Mouse (Mus musculus): ENCODE results near the gene Crcp. TPM values are rescaled to one million over a fixed set of nuclear protein-coding genes. Genes with fewer than 3 reads are reported as not detected.
A peak's percentile ranks its signal among the peaks of the same experiment; 100 is the strongest.

Gene Crcp
- polyA plus RNA-seq, 1 experiment = 7.1 TPM

DNA sequence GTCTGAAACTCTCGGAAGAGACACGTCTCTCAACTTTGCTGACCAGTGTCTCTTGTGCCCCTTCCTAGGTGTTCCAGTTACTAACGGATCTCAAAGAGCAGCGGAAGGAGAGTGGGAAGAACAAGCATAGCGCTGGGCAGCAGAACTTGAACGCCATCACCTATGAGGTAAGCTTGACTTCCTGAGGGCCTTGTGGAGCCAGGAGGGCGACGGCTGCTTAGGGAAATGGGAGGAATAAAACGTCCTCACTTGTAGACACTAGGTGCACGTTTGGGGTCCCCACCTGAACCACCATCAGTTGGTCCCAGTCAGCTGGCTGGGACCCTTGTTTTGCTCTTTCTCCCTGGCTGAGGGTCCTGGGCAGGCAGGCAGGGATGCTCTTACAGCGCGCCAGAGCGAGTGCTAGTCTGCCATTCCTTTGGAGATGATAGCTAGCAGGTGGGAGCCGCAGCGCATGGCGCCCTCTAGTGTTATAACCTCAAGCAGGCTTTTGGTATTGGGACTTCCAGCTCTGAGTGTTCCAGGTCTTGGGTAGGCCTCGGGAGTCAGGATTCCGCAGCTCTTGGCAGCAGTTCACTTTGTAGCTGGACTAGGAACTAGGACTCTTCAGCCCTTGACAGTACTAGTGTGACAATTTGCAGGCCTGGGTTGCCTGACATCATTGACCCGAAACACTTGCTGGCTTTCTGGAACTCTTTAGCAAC, 8.8 kb downstream of the Crcp start:
- 82% methylated on average over 19 of the region's 19 CpGs for WGBS
- TF ChIP-seq CTCF (IDR thresholded peaks at IDR 0.05; ENCODE audit: extremely low read depth, insufficient read depth, insufficient read length, insufficient replicate concordance) = peak; percentile 55; the same call in 1 of the 2 replicates
- TF ChIP-seq POLR2A (IDR thresholded peaks at IDR 0.05; ENCODE audit: low read depth, low read length) = no peak
- peak in 1 of 2 experiments; percentile 30 for DNase-seq (ENCODE audit: low read depth in 1 of 2, low spot score in 2 of 2)
- Histone ChIP-seq H3K27ac (ENCODE audit: insufficient read depth, low read length) (no peak overlapping the region), H3K4me3 (ENCODE audit: extremely low read depth, insufficient read depth, insufficient read length) (no peak overlapping the region), H3K27me3 (ENCODE audit: control insufficient read depth, insufficient read depth, low read length) (no peaks in the 10 kb centered on the region), H3K4me1 (ENCODE audit: control insufficient read depth, insufficient read depth, insufficient read length) (no peaks in the 10 kb centered on the region), H3K36me3 (ENCODE audit: control insufficient read depth, insufficient read depth, low read length) (peaks cover 28% of the 10 kb centered on the region)

DNA sequence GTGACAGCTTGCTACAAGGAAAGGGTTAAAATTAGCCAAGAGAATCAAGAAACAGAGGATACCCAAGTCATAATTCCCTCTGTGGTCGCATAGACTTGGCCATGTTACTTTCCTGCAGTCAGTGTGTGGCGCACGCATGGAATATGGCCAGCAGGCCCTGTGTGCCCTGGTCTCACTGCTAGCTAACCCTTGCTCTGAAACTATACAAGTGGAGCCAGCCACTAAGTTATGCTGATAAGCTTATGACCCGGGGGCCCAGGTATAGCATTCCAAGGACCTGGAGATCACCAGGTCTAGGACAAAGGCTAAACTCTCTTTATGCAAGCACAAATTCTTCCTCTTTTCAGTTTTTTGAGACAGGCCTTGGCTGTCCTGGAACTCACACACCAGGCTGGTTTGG, 11.7 kb downstream of the Crcp start:
- no peak overlapping the region for H3K27ac ChIP-seq (ENCODE audit: insufficient read depth, low read length)
- H3K36me3 ChIP-seq (ENCODE audit: control insufficient read depth, insufficient read depth, low read length) = peaks cover 31% of the 10 kb centered on the region
- WGBS = 95% methylated on average over 4 of the region's 4 CpGs

DNA sequence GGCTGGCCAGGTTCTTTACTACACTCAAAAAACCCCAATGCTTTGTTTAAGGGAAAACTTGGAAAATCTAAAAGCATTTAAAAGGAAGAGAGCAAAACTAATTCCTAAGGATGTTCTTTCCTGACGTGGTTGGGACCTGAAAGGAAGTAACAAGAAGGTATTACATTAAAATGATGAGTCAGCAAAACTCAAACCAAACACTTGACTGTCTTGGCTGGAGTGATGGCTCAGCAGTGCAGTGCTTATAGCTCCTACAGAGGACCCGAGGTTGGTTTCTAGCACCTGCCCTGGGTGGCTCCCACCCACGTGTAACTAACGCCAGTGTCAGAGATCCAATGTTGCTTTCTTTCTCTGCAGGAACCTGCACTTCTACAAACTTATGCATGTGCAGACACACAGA, 12.2 kb downstream of the Crcp start:
- H3K36me3 ChIP-seq (ENCODE audit: control insufficient read depth, insufficient read depth, low read length) = peaks cover 33% of the 10 kb centered on the region
- DNase-seq (ENCODE audit: low read depth in 1 of 2, low spot score in 2 of 2) = no peak
- TF ChIP-seq POLR2A (IDR thresholded peaks at IDR 0.05; ENCODE audit: low read depth, low read length) (no peak), CTCF (IDR thresholded peaks at IDR 0.05; ENCODE audit: extremely low read depth, insufficient read depth, insufficient read length, insufficient replicate concordance) (no peak)
- H3K4me3 ChIP-seq (ENCODE audit: extremely low read depth, insufficient read depth, insufficient read length) = no peak overlapping the region
- H3K4me1 ChIP-seq (ENCODE audit: control insufficient read depth, insufficient read depth, insufficient read length) = no peaks in the 10 kb centered on the region
- 80% methylated on average over 4 of the region's 4 CpGs for WGBS
- H3K27ac ChIP-seq (ENCODE audit: insufficient read depth, low read length) = no peak overlapping the region
- no peaks in the 10 kb centered on the region for H3K27me3 ChIP-seq (ENCODE audit: control insufficient read depth, insufficient read depth, low read length)

More for the DNA sequence above, 11.7 kb downstream of the Crcp start:
- no peak overlapping the region for H3K4me3 ChIP-seq (ENCODE audit: extremely low read depth, insufficient read depth, insufficient read length)
- no peak for TF ChIP-seq CTCF (IDR thresholded peaks at IDR 0.05; ENCODE audit: extremely low read depth, insufficient read depth, insufficient read length, insufficient replicate concordance)
- no peak for TF ChIP-seq POLR2A (IDR thresholded peaks at IDR 0.05; ENCODE audit: low read depth, low read length)
- no peaks in the 10 kb centered on the region for H3K27me3 ChIP-seq (ENCODE audit: control insufficient read depth, insufficient read depth, low read length)
- no peak for DNase-seq (ENCODE audit: low read depth in 1 of 2, low spot score in 2 of 2)
- H3K4me1 ChIP-seq (ENCODE audit: control insufficient read depth, insufficient read depth, insufficient read length) = no peaks in the 10 kb centered on the region

DNA sequence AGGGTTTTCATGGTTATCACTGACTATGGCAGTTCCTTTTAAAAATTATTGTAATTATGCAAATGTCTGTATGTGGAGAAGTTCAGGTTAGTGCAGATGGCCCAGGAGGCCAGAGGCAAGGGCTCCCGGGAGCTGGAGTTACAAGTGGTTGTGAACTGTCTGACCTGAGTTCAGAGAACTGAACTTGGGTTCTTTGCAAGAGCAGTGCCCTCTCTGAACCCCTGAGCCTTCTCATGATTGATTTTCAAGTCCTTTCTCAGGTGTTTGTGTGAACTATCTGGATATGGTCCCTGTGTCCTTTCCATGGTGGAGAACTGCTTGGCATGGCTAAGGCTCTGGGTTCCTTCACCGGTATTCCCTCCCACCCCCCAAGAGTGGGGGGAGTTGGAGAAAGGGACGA, 14.7 kb downstream of the Crcp start:
- 89% methylated on average over 3 of the region's 3 CpGs for WGBS
- no peak for TF ChIP-seq CTCF (IDR thresholded peaks at IDR 0.05; ENCODE audit: extremely low read depth, insufficient read depth, insufficient read length, insufficient replicate concordance)
- TF ChIP-seq POLR2A (IDR thresholded peaks at IDR 0.05; ENCODE audit: low read depth, low read length) = no peak
- DNase-seq (ENCODE audit: low read depth in 1 of 2, low spot score in 2 of 2) = no peak
- Histone ChIP-seq H3K4me1 (ENCODE audit: control insufficient read depth, insufficient read depth, insufficient read length) (no peaks in the 10 kb centered on the region; the same call in 1 of the 2 replicates), H3K36me3 (ENCODE audit: control insufficient read depth, insufficient read depth, low read length) (peaks cover 36% of the 10 kb centered on the region), H3K4me3 (ENCODE audit: extremely low read depth, insufficient read depth, insufficient read length) (no peak overlapping the region), H3K27ac (ENCODE audit: insufficient read depth, low read length) (no peak overlapping the region), H3K27me3 (ENCODE audit: control insufficient read depth, insufficient read depth, low read length) (no peaks in the 10 kb centered on the region)

DNA sequence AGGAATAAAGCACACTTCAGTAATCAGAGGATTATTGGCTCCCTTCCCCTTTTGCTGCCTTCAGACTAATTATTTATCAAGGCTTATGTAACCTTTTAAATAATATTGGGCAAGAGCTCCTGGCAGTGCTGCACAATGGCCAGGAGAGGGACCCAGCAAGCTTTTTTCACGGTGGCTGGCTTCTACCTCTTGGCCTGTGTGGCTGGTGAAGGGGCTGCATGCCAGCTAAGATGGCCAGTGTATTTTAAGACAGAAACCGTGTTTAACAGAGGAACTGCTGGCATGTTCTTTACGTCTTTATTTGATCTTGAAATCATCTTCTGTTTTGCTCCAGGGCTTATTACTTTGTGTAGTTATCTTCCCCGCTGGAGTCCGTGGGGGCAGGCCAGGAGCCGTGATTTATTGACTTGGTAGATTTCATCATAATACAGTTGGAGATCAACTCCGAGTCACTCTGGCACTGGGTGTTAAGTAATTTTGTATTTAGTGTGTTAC, 15.2 kb downstream of the Crcp start:
- Histone ChIP-seq H3K4me1 (ENCODE audit: control insufficient read depth, insufficient read depth, insufficient read length) (no peaks in the 10 kb centered on the region; the same call in 1 of the 2 replicates), H3K27me3 (ENCODE audit: control insufficient read depth, insufficient read depth, low read length) (no peaks in the 10 kb centered on the region), H3K36me3 (ENCODE audit: control insufficient read depth, insufficient read depth, low read length) (peaks cover 40% of the 10 kb centered on the region), H3K27ac (ENCODE audit: insufficient read depth, low read length) (no peak overlapping the region), H3K4me3 (ENCODE audit: extremely low read depth, insufficient read depth, insufficient read length) (no peak overlapping the region)
- WGBS = 76% methylated on average over 7 of the region's 7 CpGs
- TF ChIP-seq CTCF (IDR thresholded peaks at IDR 0.05; ENCODE audit: extremely low read depth, insufficient read depth, insufficient read length, insufficient replicate concordance) = peak; percentile 53; the same call in 1 of the 2 replicates
- TF ChIP-seq POLR2A (IDR thresholded peaks at IDR 0.05; ENCODE audit: low read depth, low read length) = no peak
- no peak for DNase-seq (ENCODE audit: low read depth in 1 of 2, low spot score in 2 of 2)

DNA sequence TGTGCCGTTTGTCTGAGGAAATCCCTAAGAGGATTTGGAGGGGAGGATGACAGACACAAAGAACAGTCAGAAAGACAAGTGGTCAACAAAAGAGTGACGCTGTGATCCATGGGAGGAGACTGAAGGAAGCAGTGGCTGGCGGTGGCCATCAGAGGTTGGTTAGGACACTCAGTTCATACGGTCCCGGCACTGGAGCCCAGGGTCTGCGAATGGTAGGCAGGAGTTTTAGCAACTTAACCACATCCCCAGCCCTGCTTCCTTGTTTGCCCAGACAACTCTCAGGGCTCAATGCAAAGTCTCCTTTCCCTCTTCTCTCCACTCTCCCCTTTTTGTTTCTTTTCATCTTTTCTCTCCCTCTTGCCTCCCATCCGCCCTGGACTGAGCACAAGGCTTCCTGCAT, 17.0 kb downstream of the Crcp start:
- TF ChIP-seq POLR2A (IDR thresholded peaks at IDR 0.05; ENCODE audit: low read depth, low read length) = no peak
- TF ChIP-seq CTCF (IDR thresholded peaks at IDR 0.05; ENCODE audit: extremely low read depth, insufficient read depth, insufficient read length, insufficient replicate concordance) = no peak
- H3K27me3 ChIP-seq (ENCODE audit: control insufficient read depth, insufficient read depth, low read length) = no peaks in the 10 kb centered on the region
- no peak for DNase-seq (ENCODE audit: low read depth in 1 of 2, low spot score in 2 of 2)
- H3K27ac ChIP-seq (ENCODE audit: insufficient read depth, low read length) = no peak overlapping the region
- no peaks in the 10 kb centered on the region; the same call in 1 of the 2 replicates for H3K4me1 ChIP-seq (ENCODE audit: control insufficient read depth, insufficient read depth, insufficient read length)
- no peak overlapping the region for H3K4me3 ChIP-seq (ENCODE audit: extremely low read depth, insufficient read depth, insufficient read length)
- peaks cover 37% of the 10 kb centered on the region for H3K36me3 ChIP-seq (ENCODE audit: control insufficient read depth, insufficient read depth, low read length)
- WGBS = 82% methylated on average over 7 of the region's 7 CpGs

DNA sequence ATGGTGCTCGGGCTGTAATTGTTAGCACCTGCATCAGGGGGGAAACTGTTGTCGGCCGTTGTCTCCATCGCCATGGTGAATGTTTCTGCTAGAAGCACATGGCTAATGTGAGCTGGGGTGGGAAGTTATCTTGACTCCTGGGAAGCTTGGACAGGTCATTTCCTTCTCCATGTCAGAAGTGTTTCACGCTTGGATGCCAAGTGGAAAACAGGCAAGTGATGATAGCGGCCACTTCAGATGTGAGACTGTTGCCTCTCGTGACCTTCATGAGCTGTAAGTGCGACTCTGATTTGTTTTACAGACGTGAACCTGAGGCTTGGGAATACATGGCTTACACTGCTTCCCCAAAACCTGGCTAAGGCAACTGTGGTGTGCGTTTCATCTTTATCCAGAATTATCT, 17.5 kb downstream of the Crcp start:
- Histone ChIP-seq H3K4me1 (ENCODE audit: control insufficient read depth, insufficient read depth, insufficient read length) (no peaks in the 10 kb centered on the region; the same call in 1 of the 2 replicates), H3K36me3 (ENCODE audit: control insufficient read depth, insufficient read depth, low read length) (peaks cover 38% of the 10 kb centered on the region), H3K4me3 (ENCODE audit: extremely low read depth, insufficient read depth, insufficient read length) (no peak overlapping the region), H3K27me3 (ENCODE audit: control insufficient read depth, insufficient read depth, low read length) (no peaks in the 10 kb centered on the region), H3K27ac (ENCODE audit: insufficient read depth, low read length) (no peak overlapping the region)
- WGBS = 93% methylated on average over 10 of the region's 10 CpGs
- no peak for TF ChIP-seq CTCF (IDR thresholded peaks at IDR 0.05; ENCODE audit: extremely low read depth, insufficient read depth, insufficient read length, insufficient replicate concordance)
- no peak for TF ChIP-seq POLR2A (IDR thresholded peaks at IDR 0.05; ENCODE audit: low read depth, low read length)
- DNase-seq (ENCODE audit: low read depth in 1 of 2, low spot score in 2 of 2) = no peak
